Mouse (Mus musculus) CH12.LX (cell line): ENCODE results near the gene Nemp1. TPM values are rescaled to one million over a fixed set of nuclear protein-coding genes. Genes with fewer than 3 reads are reported as not detected.

ENCODE experiments used
- DNase-seq: peaks from one replicate; pipeline ENCODE4 v3.0.0-alpha.2; 2013; ENCODE audit errors: extremely low read depth
- H3K27ac ChIP-seq: 2 replicates; pipeline ENCODE4 v1.5.1; 2012; ENCODE audit warnings: low read depth, mild to moderate bottlenecking, control low read depth, moderate library complexity; ENCODE audit not compliant: insufficient read depth
- H3K27me3 ChIP-seq: replicated peaks from 2 replicates; pipeline ENCODE3; 2012; ENCODE audit warnings: inconsistent platforms
- H3K36me3 ChIP-seq, 2 experiments: replicated peaks in 1 of 2; 2 replicates each; pipeline versions ENCODE3 to v1.6.1; 2012; ENCODE audit warnings: inconsistent platforms in 1 of 2, low read length in 1 of 2, mild to moderate bottlenecking in 1 of 2, mixed read lengths in 1 of 2, moderate library complexity in 1 of 2; ENCODE audit not compliant: control insufficient read depth in 1 of 2, insufficient read depth in 1 of 2
- H3K4me1 ChIP-seq, 2 experiments: 2 replicates each; pipeline ENCODE4 v1.6.1; 2012; ENCODE audit warnings: inconsistent platforms in 1 of 2, moderate library complexity in 1 of 2; ENCODE audit not compliant: insufficient read depth in 2 of 2, control insufficient read depth in 1 of 2
- H3K4me2 ChIP-seq: 2 replicates; pipeline ENCODE4 v1.6.1; 2012; ENCODE audit warnings: low read depth, mild to moderate bottlenecking, control low read depth; ENCODE audit not compliant: poor library complexity, insufficient read depth, severe bottlenecking
- H3K4me3 ChIP-seq, 3 experiments: fragments of 150-350 bp in 1 of 3; sonication (generic) in 1 of 3; replicated peaks in 1 of 3; 2 replicates each; pipeline versions ENCODE3 to v1.5.1; 2011 to 2012; ENCODE audit warnings: low read depth in 2 of 3, low read length in 2 of 3, mild to moderate bottlenecking in 2 of 3, moderate library complexity in 2 of 3, control low read depth in 1 of 3, improper control_type of control experiment in 1 of 3, inconsistent platforms in 1 of 3, mixed read lengths in 1 of 3; ENCODE audit not compliant: poor library complexity in 1 of 3
- H3K79me2 ChIP-seq: replicated peaks from 2 replicates; pipeline ENCODE4 v1.6.1; 2012; ENCODE audit warnings: mild to moderate bottlenecking, moderate library complexity; ENCODE audit not compliant: control insufficient read depth, poor library complexity, insufficient read depth, severe bottlenecking; ENCODE audit errors: extremely low read depth
- H3K9ac ChIP-seq: 2 replicates; pipeline ENCODE4 v1.6.1; 2012; ENCODE audit warnings: low read depth, mild to moderate bottlenecking, control low read depth, moderate library complexity; ENCODE audit not compliant: insufficient read depth
- H3K9me3 ChIP-seq: replicated peaks from 2 replicates; pipeline ENCODE3; 2012; ENCODE audit warnings: low read length, inconsistent platforms, mixed read lengths
- CHD1 ChIP-seq: IDR thresholded peaks from 2 replicates; pipeline ENCODE4 v1.6.1; 2012; ENCODE audit warnings: low read depth, low read length, improper control_type of control experiment, inconsistent platforms
- CHD2 ChIP-seq: IDR thresholded peaks from 2 replicates; pipeline ENCODE4 v1.6.1; 2011; ENCODE audit warnings: low read length, improper control_type of control experiment
- E2F4 ChIP-seq: IDR thresholded peaks from 2 replicates; pipeline ENCODE4 v1.6.1; 2011; ENCODE audit warnings: low read depth, low read length, improper control_type of control experiment; ENCODE audit not compliant: insufficient replicate concordance
- GABPA ChIP-seq: IDR thresholded peaks from 2 replicates; pipeline ENCODE4 v1.6.1; 2012; ENCODE audit warnings: low read depth, low read length, improper control_type of control experiment, inconsistent platforms; ENCODE audit not compliant: insufficient replicate concordance
- IRF4 ChIP-seq: IDR thresholded peaks from 2 replicates; pipeline ENCODE4 v1.6.1; 2014; ENCODE audit warnings: low read depth, mild to moderate bottlenecking, inconsistent platforms, low read length, improper control_type of control experiment
- JUN ChIP-seq: IDR thresholded peaks from 2 replicates; pipeline ENCODE4 v1.6.1; 2011; ENCODE audit warnings: low read depth, mild to moderate bottlenecking, low read length, improper control_type of control experiment, moderate library complexity; ENCODE audit not compliant: insufficient read depth
- JUND ChIP-seq: conservative IDR thresholded peaks from 2 replicates; pipeline ENCODE4 v1.6.1; 2011; ENCODE audit warnings: low read depth, low read length, improper control_type of control experiment
- MAX ChIP-seq: IDR thresholded peaks from 2 replicates; pipeline ENCODE4 v1.6.1; 2011; ENCODE audit warnings: low read length, improper control_type of control experiment
- MAZ ChIP-seq: IDR thresholded peaks from 2 replicates; pipeline ENCODE4 v1.6.1; 2012; ENCODE audit warnings: low read depth, mild to moderate bottlenecking, inconsistent platforms, low read length, improper control_type of control experiment, moderate library complexity
- NELFE ChIP-seq: IDR thresholded peaks from 2 replicates; pipeline ENCODE4 v1.6.1; 2011; ENCODE audit warnings: low read depth, low read length, improper control_type of control experiment
- NRF1 ChIP-seq: IDR thresholded peaks from 2 replicates; pipeline ENCODE4 v1.6.1; 2014; ENCODE audit warnings: low read depth, mild to moderate bottlenecking, inconsistent platforms, low read length, improper control_type of control experiment, moderate library complexity
- POLR2A ChIP-seq: IDR thresholded peaks from 2 replicates; pipeline ENCODE4 v1.6.1; 2011; ENCODE audit warnings: low read depth, mild to moderate bottlenecking, improper control_type of control experiment, low read length
- POLR2AphosphoS2 ChIP-seq: IDR thresholded peaks from 2 replicates; pipeline ENCODE4 v1.6.1; 2011; ENCODE audit warnings: low read depth, low read length, improper control_type of control experiment
- RAD21 ChIP-seq: IDR thresholded peaks from 2 replicates; pipeline ENCODE4 v1.6.1; 2011; ENCODE audit warnings: low read depth, mild to moderate bottlenecking, low read length, improper control_type of control experiment, moderate library complexity
- RCOR1 ChIP-seq: conservative IDR thresholded peaks from 2 replicates; pipeline ENCODE4 v1.6.1; 2012; ENCODE audit warnings: low read depth, mild to moderate bottlenecking, inconsistent platforms, low read length, improper control_type of control experiment
- SMC3 ChIP-seq: IDR thresholded peaks from 2 replicates; pipeline ENCODE4 v1.6.1; 2011; ENCODE audit warnings: low read depth, low read length, improper control_type of control experiment
- TCF12 ChIP-seq: IDR thresholded peaks from 2 replicates; pipeline ENCODE4 v1.6.1; 2014; ENCODE audit warnings: low read depth, mild to moderate bottlenecking, inconsistent platforms, low read length, improper control_type of control experiment
- UBTF ChIP-seq: IDR thresholded peaks from 2 replicates; pipeline ENCODE4 v1.6.1; 2012; ENCODE audit warnings: low read depth, mild to moderate bottlenecking, inconsistent platforms, low read length, improper control_type of control experiment, moderate library complexity
- USF2 ChIP-seq: conservative IDR thresholded peaks from 2 replicates; pipeline ENCODE4 v1.6.1; 2011; ENCODE audit warnings: low read depth, low read length, improper control_type of control experiment
- dilution Hi-C: fragments of 300-500 bp; cut with MboI; formaldehyde crosslinking; loops from 2 replicates; pipeline ENCODE4 v1.14.3; 2020; ENCODE audit warnings: low sequenced_read_pairs; ENCODE audit not compliant: extremely low pct_unique_long_range_greater_than_20kb, extremely low pct_ligation_motif_present
- in situ Hi-C: fragments of 300-500 bp; cut with MboI; formaldehyde crosslinking; loops from 3 replicates; pipeline ENCODE4 v1.14.3; 2019; ENCODE audit warnings: low sequenced_read_pairs, low pct_ligation_motif_present, low pct_unique_long_range_greater_than_20kb, mixed read lengths
- polyA plus RNA-seq: library from polyadenylated mRNA; unstranded; fragments of >175 nt; gene quantifications from 2 replicates; pipeline ENCODE4 v1.2.1, GENCODE M21; 2012; ENCODE audit warnings: low read depth; ENCODE audit not compliant: insufficient read length
- total RNA-seq, 2 experiments: library from RNA; depleted of rRNA; stranded (reverse); fragments of 300-350 nt in 1 of 2; fragments of >200 nt in 1 of 2; gene quantifications; 2 replicates each; pipeline ENCODE4 v1.2.3; 2012 to 2014

The Nemp1 gene
- total and polyA plus RNA-seq, 3 experiments: 8.3 to 17.4 (median 13.2) TPM

GRCm38 (mm10) chr10:127736916-127737315 lies 70.2 kb downstream of the Nemp1 start:
- Histone ChIP-seq H3K27me3 (peaks cover 16% of the 10 kb centered on the region), H3K4me3 (no peak overlapping the region)
- in situ Hi-C loops: loop anchor here (10.0 to 25.0 kb wide), 3 partner anchors 62 to 200 kb away; no protein-coding TSS in a partner anchor
- TF ChIP-seq JUND (no peak), SMC3 (no peak), TCF12 (no peak), POLR2AphosphoS2 (no peak), MAZ (no peak), NELFE (no peak), POLR2A (no peak), NRF1 (no peak), RCOR1 (no peak), MAX (no peak), IRF4 (no peak), E2F4 (no peak), RAD21 (no peak), CHD1 (no peak), USF2 (no peak), CHD2 (no peak), UBTF (no peak), GABPA (no peak)
- TF ChIP-seq, all 38 proteins: peak for 0
- peaks cover 7 to 8% of the 10 kb centered on the region in 2 experiments for H3K36me3 ChIP-seq
- H3K4me2 ChIP-seq: no peak overlapping the region
- no peak overlapping the region for H3K27ac ChIP-seq
- dilution Hi-C loops: no loop called here
- H3K4me1 ChIP-seq: peaks cover 5 to 20% of the 10 kb centered on the region in 2 experiments; a peak in 2 of 4 replicates
- H3K79me2 ChIP-seq: peaks cover 5% of the 10 kb centered on the region; the same call in 1 of the 2 replicates
- no peak for DNase-seq
- no peaks in the 10 kb centered on the region for H3K9me3 ChIP-seq
- no peak overlapping the region for H3K9ac ChIP-seq

- Histone ChIP-seq H3K27ac (no peak overlapping the region), H3K4me1 (peaks cover 5 to 20% of the 10 kb centered on the region in 2 experiments; a peak in 2 of 4 replicates), H3K9me3 (no peaks in the 10 kb centered on the region), H3K27me3 (peaks cover 16% of the 10 kb centered on the region), H3K9ac (no peak overlapping the region), H3K4me3 (no peak overlapping the region), H3K79me2 (peaks cover 5% of the 10 kb centered on the region; the same call in 1 of the 2 replicates), H3K4me2 (no peak overlapping the region), H3K36me3 (peaks cover 14% of the 10 kb centered on the region in 2 experiments)
- dilution Hi-C loops (no loop called here), in situ Hi-C loops (loop anchor here (10.0 to 25.0 kb wide), 3 partner anchors 63 to 200 kb away; no protein-coding TSS in a partner anchor)
- DNase-seq: no peak
- no peak for TF ChIP-seq JUN
Measured at GRCm38 (mm10) chr10:127737552-127737951, 70.9 kb downstream of the Nemp1 start.
